Mouse (Mus musculus) midbrain, postnatal 0 days (tissue): ENCODE measurements around the gene Fkbp11. TPM values are rescaled to one million over a fixed set of nuclear protein-coding genes. Genes with fewer than 3 reads are reported as not detected.

Experiments
- ATAC-seq: fragments of 200-750 bp; cut with Nextera tagmentation; 2 replicates; pipeline ENCODE4 v1.8.0; 2017; ENCODE audit warnings: moderate number of reproducible peaks, mild to moderate bottlenecking, moderate TSS enrichment, moderate library complexity; ENCODE audit not compliant: low FRiP score
- DNase-seq: peaks from one replicate; pipeline ENCODE4 v3.0.0-alpha.2; 2015; ENCODE audit warnings: low spot score
- H3K27ac ChIP-seq: fragments of 300-500 bp; sonication (generic); 2 replicates; pipeline ENCODE4 v1.5.1; 2014; ENCODE audit warnings: low read depth, mild to moderate bottlenecking, low read length, mixed read lengths
- H3K27me3 ChIP-seq: fragments of 300-500 bp; sonication (generic); 2 replicates; pipeline ENCODE4 v1.6.1; 2014; ENCODE audit warnings: low read length, control low read depth, mixed read lengths; ENCODE audit not compliant: insufficient read depth
- H3K36me3 ChIP-seq: fragments of 300-500 bp; sonication (generic); 2 replicates; pipeline ENCODE4 v1.6.1; 2014; ENCODE audit warnings: low read length, control low read depth, mixed read lengths; ENCODE audit not compliant: insufficient read depth
- H3K4me1 ChIP-seq: fragments of 300-500 bp; sonication (generic); 2 replicates; pipeline ENCODE4 v1.6.1; 2014; ENCODE audit warnings: mild to moderate bottlenecking, control low read depth, antibody characterized with exemption, low read length, mixed read lengths; ENCODE audit not compliant: insufficient read depth
- H3K4me2 ChIP-seq: fragments of 300-500 bp; sonication (generic); 2 replicates; pipeline ENCODE4 v1.6.1; 2014; ENCODE audit warnings: low read depth, mild to moderate bottlenecking, low read length, mixed read lengths; ENCODE audit not compliant: poor library complexity, severe bottlenecking
- H3K4me3 ChIP-seq: fragments of 300-500 bp; sonication (generic); 2 replicates; pipeline ENCODE4 v1.5.1; 2014; ENCODE audit warnings: low read depth, mild to moderate bottlenecking, low read length, moderate library complexity
- H3K9ac ChIP-seq: fragments of 300-500 bp; sonication (generic); replicated peaks from 2 replicates; pipeline ENCODE4 v1.6.1; 2014; ENCODE audit warnings: mild to moderate bottlenecking, low read length, moderate library complexity, mixed read lengths; ENCODE audit not compliant: poor library complexity, severe bottlenecking
- H3K9me3 ChIP-seq: fragments of 300-500 bp; sonication (generic); 2 replicates; pipeline ENCODE4 v1.6.1; 2016; ENCODE audit warnings: low read length, control low read depth
- CTCF ChIP-seq: IDR thresholded peaks from 2 replicates; pipeline ENCODE4 v1.5.1; 2016; ENCODE audit warnings: antibody characterized with exemption, mild to moderate bottlenecking
- whole genome bisulfite sequencing: fragments of 180-500 bp; shearing (Covaris S2); extraction: QIAGEN DNeasy Blood & Tissue Kit; methylation state at CpG from one replicate; pipeline ENCODE4 v1.1.7; 2014; 5-methylcytosine and 5-hydroxymethylcytosine counted together
- polyA plus RNA-seq: library from polyadenylated mRNA; unstranded; fragments of >200 nt; fragmentation: Nextera tagmentation; extraction: Ambion mirVana; gene quantifications from 2 replicates; pipeline ENCODE4 v1.2.1, GENCODE M21; 2015
- total RNA-seq: library from RNA; depleted of rRNA; stranded (reverse); fragments of >200 nt; gene quantifications from 2 replicates; pipeline ENCODE4 v1.2.3, GENCODE M21; 2014

Fkbp11 gene
- total and polyA plus RNA-seq, 2 experiments from 2014 or later, result 2.8 to 5.4 TPM

DNA sequence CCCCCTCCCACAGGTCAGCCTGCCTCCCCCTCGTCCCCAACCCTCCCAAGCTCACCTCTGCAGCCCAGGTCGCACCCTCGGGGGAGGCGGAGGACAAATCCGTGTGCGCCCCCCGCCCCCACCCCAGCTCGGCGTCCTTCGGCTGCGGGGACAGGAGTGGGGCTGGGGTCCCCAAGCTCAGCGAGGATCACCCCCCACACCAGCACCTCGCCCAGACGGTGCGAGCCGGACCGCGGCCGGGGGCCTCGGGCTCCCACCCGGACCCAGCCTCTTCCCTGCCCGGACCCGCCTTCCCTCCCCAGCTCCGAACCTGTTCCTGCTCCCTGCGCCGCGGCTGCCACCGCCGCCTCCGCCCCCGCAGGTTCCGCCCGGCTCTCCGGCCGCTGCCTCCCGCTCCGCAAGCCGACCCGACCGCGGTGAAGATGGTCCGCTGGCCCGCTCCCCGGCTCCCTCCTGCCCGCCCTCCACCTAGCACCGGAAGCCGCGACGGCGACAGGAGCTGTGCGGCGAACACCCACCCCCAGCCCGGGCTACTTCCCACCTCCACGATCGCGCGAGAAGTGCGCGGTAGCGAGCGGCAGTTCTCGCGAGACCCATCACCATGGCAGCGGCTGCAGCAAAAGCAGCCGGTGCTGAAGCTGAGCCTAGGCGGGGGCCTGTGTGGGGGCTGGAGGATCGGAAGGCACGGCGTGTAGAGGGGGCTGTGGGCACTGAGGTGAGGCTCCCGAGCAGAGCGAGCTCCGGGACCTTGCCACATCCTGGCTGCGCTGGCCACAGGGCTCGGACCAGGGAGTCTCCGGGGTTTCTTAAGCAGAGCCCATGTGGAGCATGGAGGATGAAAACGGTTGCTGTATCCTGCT is 34.9 kb upstream of the Fkbp11 start, which contains the start of gene Arf3:
Gene Arf3 (minus strand): TSS at position 545 of the 860 bp plus-strand sequence.
- Histone ChIP-seq H3K4me1 (peaks cover 5% of the 10 kb centered on the region; the same call in 1 of the 2 replicates), H3K4me3 (peak within 1 kb of the TSS; percentile 98), H3K4me2 (peak within 1 kb of the TSS; percentile 67), H3K9ac (peak within 1 kb of the TSS; percentile 97), H3K27ac (peak within 1 kb of the TSS; percentile 97), H3K9me3 (no peaks in the 10 kb centered on the region), H3K27me3 (no peaks in the 10 kb centered on the region), H3K36me3 (0 out of 2 replicates have a peak, but pooled peaks cover 5% of the 10 kb centered on the region)
- DNase-seq (peak; percentile 97), ATAC-seq (peak; percentile 97)
- WGBS, result under 1% methylated on average over 59 of the region's 76 CpGs
- TF ChIP-seq CTCF, result no peak

DNA sequence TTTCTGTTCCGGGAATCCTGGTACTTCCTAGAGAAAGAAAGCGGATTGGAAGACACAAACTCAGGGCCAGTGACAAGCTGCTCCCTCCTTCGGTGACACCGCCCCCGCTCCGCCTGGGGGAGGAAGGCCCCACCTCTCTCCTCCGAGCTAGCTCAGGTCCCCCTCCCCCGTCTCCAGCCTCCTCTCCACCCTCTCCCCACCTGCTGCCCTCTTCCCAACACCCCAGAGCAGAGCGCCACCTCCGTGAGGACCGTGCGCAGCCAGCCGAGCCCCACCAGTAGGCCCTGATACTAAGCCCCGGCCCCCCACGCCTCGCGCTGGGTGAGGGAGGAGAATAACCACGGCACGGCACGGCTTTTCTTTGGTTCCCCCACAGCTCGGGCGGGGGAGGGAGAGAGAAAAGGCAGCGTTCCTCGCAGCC is 34.2 kb upstream of the Fkbp11 start:
- H3K27me3 ChIP-seq, result no peaks in the 10 kb centered on the region
- peaks cover 5% of the 10 kb centered on the region; the same call in 1 of the 2 replicates for H3K4me1 ChIP-seq
- 0 out of 2 replicates have a peak, but pooled peaks cover 5% of the 10 kb centered on the region for H3K36me3 ChIP-seq
- H3K4me2 ChIP-seq, result peak overlapping the region; percentile 67
- H3K4me3 ChIP-seq, result peak overlapping the region; percentile 98
- DNase-seq, result peak; percentile 89
- H3K27ac ChIP-seq, result peak overlapping the region; percentile 97
- ATAC-seq, result peak; percentile 48
- H3K9ac ChIP-seq, result peak overlapping the region; percentile 97
- TF ChIP-seq CTCF, result peak; percentile 41
- 2% methylated on average over 12 of the region's 24 CpGs for WGBS
- H3K9me3 ChIP-seq, result no peaks in the 10 kb centered on the region

DNA sequence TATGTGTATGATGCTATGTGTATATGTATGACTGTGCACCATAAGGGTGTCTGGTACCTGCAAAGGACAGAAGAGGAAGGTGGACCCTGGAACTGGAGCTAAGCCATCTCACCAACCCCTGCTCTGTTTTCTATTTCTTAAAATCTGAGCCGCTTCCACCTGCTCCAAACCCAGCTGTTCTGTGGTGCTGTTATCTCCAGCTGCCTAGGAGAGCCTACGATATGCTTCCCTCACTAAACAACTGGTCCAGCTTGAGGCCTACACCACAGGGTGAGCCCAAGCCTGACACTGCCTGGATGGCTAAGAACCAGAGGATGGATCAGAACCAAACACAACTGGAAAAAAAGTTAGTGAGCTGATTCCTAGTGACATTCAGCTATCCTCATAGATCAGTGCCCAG is 26.1 kb upstream of the Fkbp11 start:
- Histone ChIP-seq H3K27me3 (no peaks in the 10 kb centered on the region), H3K9ac (no peak overlapping the region), H3K9me3 (no peaks in the 10 kb centered on the region), H3K27ac (no peak overlapping the region), H3K4me1 (no peaks in the 10 kb centered on the region), H3K36me3 (peaks cover 6% of the 10 kb centered on the region; the same call in 1 of the 2 replicates), H3K4me3 (no peak overlapping the region), H3K4me2 (no peak overlapping the region)
- 84% methylated on average over 2 of the region's 2 CpGs for WGBS
- TF ChIP-seq CTCF, result no peak
- ATAC-seq, result no peak
- no peak for DNase-seq

DNA sequence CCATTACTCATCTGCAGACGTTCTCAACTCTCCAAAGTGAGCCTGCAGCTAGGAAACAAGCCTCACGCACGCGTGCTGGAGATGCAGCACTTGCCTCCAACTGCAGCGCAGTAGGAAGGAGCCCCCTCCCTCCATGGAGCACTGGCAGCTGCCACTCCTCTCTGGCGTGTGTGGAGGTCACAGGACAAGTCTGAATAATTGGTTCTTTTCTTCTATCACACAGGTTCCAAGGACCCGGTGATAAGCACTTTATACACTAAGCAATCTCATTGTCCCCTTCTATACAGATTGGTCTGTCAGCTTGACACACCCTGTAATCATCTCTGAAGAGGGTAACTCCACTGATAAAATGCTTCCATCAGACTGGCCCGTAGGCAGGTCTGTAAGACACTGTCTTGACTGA is 25.0 kb upstream of the Fkbp11 start:
- no peak for TF ChIP-seq CTCF
- Histone ChIP-seq H3K27me3 (no peaks in the 10 kb centered on the region), H3K9me3 (no peaks in the 10 kb centered on the region), H3K4me3 (no peak overlapping the region), H3K4me2 (no peak overlapping the region), H3K36me3 (peaks cover 6% of the 10 kb centered on the region; the same call in 1 of the 2 replicates), H3K9ac (no peak overlapping the region), H3K4me1 (no peaks in the 10 kb centered on the region), H3K27ac (no peak overlapping the region)
- ATAC-seq (no peak), DNase-seq (no peak)
- WGBS, result 48% methylated on average over 8 of the region's 8 CpGs

DNA sequence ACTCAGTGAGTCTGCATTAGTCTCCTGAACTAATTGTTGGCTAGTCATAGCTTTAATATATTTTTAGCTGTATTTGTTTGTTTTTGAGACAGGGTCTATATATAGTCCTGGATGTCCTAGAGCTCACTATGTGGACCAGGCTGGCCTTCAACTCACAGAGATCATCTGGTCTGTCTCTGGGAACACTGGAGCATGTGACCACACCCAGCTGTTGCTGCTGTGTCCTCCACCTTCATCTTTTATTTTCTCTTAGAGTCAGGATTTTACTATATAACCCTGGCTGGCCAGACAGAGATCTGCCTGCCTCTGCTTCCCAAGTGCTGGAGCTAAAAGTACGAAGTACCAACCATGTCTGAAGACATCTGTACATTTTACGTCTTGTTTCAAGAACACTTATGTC is 21.1 kb upstream of the Fkbp11 start:
- Histone ChIP-seq H3K9me3 (no peaks in the 10 kb centered on the region), H3K36me3 (no peaks in the 10 kb centered on the region; the same call in 1 of the 2 replicates), H3K4me1 (no peaks in the 10 kb centered on the region), H3K9ac (no peak overlapping the region), H3K4me2 (no peak overlapping the region), H3K4me3 (no peak overlapping the region), H3K27me3 (no peaks in the 10 kb centered on the region), H3K27ac (no peak overlapping the region)
- no peak for TF ChIP-seq CTCF
- DNase-seq, result no peak
- WGBS, result 93% methylated on average over 2 of the region's 2 CpGs
- no peak for ATAC-seq

DNA sequence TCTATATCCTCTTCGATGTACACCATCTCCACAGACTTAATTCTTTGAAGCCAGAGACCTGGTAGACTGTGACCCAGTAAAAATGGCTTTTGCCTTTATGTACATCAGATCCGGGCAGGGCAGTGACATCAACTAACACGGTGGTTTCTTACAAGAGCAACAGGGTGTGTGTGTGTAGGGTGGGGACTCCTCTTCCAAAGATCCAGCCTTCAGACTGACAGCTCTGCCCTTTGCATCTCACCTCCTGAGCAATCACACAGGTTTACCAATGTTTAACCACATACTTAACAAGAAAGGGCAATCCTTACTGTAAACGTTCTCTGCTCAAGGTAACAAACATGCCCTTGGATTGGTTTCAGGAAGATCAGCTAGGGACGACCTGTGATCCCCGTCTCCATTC is 19.3 kb upstream of the Fkbp11 start:
- WGBS, result 87% methylated on average over 6 of the region's 6 CpGs
- Histone ChIP-seq H3K9me3 (no peaks in the 10 kb centered on the region), H3K4me1 (no peaks in the 10 kb centered on the region), H3K9ac (no peak overlapping the region), H3K4me3 (no peak overlapping the region), H3K4me2 (no peak overlapping the region), H3K27ac (no peak overlapping the region), H3K36me3 (peaks cover under 1% of the 10 kb centered on the region; the same call in 1 of the 2 replicates), H3K27me3 (no peaks in the 10 kb centered on the region)
- TF ChIP-seq CTCF, result no peak
- DNase-seq (no peak), ATAC-seq (no peak)
